Mouse (Mus musculus) retina, adult 2 months (tissue): ENCODE measurements around the gene Arl14.

ENCODE experiments used
- DNase-seq: peaks from one replicate; pipeline ENCODE4 v3.0.0-alpha.2; 2012; ENCODE audit warnings: low read depth, low spot score

Arl14 gene

DNA sequence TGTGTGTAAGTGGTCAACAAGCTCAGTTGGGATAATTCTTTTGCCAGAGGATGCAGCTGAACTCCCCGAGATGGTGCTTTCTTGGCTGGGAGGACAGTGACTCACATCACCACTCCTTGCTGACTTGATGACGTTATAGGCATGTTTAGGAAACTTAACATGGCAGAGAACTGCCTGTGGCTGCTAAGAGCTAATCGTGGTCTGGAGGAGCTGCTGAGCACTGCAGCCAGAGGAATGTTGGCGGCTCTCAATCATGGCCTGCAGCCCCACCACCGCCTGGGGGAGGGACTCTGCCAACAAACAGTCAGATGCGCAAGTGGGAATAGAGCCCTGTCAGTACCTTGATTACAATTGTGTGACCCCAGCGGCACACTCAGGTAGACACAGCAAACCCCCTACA lies 49.6 kb downstream of the Arl14 start:
- DNase-seq: no peak
